Mouse (Mus musculus): Measurements from ENCODE around the gene Arhgap15. TPM values are rescaled to one million over a fixed set of nuclear protein-coding genes. Genes with fewer than 3 reads are reported as not detected.
"Not testable (repeated sequence)": the region's sequence is repeated elsewhere in the genome, so short reads cannot be mapped to it uniquely, and the experiment has no call there.

Arhgap15 gene
- 0.30 and 0.49 TPM in 2 replicates for polyA plus RNA-seq (2016; fragmentation: Nextera tagmentation; extraction: Ambion mirVana)

DNA sequence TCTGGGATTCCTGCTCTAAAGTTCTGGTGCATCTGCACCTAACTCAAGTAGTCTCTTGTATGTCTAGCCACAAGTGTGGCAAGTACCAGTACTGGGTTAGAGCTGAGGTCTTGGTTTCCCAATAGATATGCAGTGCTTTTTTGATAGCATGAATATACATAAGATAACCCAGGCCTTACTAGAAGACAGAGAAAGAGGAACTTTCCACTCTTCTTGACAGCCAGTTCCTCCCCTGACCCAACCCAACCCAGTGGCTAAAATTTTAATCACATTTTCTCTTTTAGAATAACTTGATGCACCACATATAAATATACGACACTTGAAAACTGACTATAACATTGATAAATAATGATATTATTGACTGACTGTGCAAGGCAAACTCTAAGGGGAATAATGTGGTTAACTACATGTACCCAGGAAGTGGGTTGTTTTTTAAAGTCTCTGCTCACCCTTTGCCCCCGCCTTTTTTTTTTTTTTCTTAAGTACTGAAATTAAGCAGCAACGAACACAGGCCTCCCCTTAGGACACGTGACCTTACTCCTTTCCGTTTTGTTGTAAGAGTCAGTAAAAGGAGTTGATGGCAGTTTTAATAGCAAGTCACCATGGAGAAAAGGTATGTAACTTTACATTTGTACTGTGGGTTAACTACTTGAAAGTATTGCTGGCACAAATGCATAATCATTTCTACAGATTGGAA lies at the start of gene Arhgap15:
Gene Arhgap15, plus strand, starts transcription at position 538 of the 697 bp plus-strand sequence.
- Histone ChIP-seq H3K27ac (no peak within 1 kb of the TSS), H3K9me3 (no peaks in the 10 kb centered on the region), H3K27me3 (ENCODE audit: poor library complexity, severe bottlenecking) (no peaks in the 10 kb centered on the region), H3K4me3 (no peak within 1 kb of the TSS), H3K4me1 (no peaks in the 10 kb centered on the region), H3K36me3 (replicated peaks) (no peaks in the 10 kb centered on the region)
- WGBS = 85% methylated on average over 5 of the region's 5 CpGs
- DNase-seq (ENCODE audit: extremely low spot score, low spot score) = no peak

DNA sequence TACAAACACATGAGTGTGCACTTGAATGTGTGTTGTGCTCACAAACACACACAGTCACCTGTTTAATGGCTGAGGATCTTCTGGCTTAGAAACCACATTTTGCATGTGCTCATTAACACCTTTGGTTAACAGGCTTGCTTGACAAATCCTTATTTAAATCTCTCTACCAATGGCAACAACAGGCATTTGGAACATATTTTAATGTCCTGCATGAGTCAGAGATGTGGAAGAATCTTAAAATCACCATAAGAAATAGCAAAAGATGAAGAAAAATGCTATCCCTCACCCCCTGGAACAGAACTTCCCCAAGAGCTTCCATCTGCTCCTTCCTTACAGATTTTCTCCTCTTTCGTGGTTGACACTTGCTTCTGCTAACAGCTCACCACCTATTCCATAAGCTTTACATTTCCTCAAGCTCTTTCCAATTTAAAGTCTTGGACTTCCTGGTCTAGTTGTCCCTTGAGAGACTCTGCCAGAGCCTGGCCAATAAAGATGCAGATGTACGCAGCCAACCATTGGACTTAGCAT lies 35.9 kb upstream of the Arhgap15 start:
- Histone ChIP-seq H3K27me3 (ENCODE audit: poor library complexity, severe bottlenecking) (no peaks in the 10 kb centered on the region), H3K4me1 (no peaks in the 10 kb centered on the region), H3K27ac (no peak overlapping the region), H3K36me3 (replicated peaks) (no peaks in the 10 kb centered on the region), H3K4me3 (no peak overlapping the region), H3K9me3 (no peaks in the 10 kb centered on the region)
- 85% methylated on average over 2 of the region's 2 CpGs for WGBS
- no peak for DNase-seq (ENCODE audit: extremely low spot score, low spot score)

DNA sequence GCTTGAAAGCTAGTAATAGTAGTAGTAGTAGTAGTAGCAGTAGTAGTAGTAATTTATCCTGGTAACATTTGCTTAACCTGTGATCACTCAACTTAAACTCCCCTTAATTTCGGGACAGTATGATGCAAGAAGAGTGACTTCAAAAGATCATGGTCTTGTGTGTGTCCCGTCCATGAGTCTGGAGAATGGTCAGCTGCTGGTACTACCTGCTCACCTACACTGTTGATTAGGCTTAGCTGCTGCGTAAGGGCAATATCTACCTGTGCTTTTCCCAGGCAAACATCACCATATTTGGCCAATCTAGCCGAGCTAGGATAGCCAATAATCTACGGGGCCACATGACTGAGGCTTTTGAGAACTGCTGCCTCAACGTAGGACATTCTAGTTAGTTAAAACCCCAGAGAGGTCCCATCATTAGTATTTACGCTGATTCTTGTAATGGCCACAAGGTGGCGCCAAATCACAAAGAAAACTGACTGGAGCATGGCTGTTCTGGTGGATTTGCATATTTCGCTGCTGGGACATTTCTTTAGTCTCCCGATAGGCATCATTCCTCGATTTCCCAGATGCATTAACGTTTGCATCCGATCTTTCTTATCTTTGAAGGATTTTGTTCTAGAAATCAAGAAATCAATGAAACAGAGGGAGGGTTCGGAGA lies 26.0 kb upstream of the Arhgap15 start:
- Histone ChIP-seq H3K9me3 (no peaks in the 10 kb centered on the region), H3K36me3 (replicated peaks) (no peaks in the 10 kb centered on the region), H3K27me3 (ENCODE audit: poor library complexity, severe bottlenecking) (peaks cover 11% of the 10 kb centered on the region; the same call in 1 of the 2 replicates), H3K27ac (peak overlapping the region; percentile 62; the same call in 1 of the 2 replicates), H3K4me3 (peak overlapping the region; percentile 33), H3K4me1 (peaks cover 10% of the 10 kb centered on the region)
- peak; percentile 71 for DNase-seq (ENCODE audit: extremely low spot score, low spot score)
- WGBS = 20% methylated on average over 14 of the region's 14 CpGs

DNA sequence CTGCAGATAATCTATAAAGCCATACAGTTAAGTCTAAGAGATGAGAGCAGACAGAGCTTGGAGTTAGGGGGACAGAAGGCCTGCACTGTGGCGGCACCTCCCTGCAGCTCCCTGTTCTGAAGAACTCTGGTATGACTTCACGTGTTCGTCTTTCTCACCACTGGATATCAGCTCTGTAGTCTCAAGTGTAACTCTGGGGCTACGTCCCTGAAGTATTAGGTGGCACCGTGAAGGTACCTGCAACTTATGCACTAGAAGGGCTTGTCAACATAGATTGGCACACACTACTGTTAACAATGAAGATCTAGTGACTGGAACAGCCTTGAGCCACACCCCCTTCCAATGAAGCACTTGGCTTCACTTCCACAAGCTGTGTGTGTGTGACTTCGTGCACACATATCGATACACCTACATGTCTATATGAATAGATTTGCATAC lies 25.5 kb upstream of the Arhgap15 start:
- H3K9me3 ChIP-seq = no peaks in the 10 kb centered on the region
- no peak for DNase-seq (ENCODE audit: extremely low spot score, low spot score)
- WGBS = 66% methylated on average over 7 of the region's 7 CpGs
- peak overlapping the region; percentile 62; the same call in 1 of the 2 replicates for H3K27ac ChIP-seq
- peaks cover 10% of the 10 kb centered on the region for H3K4me1 ChIP-seq
- no peaks in the 10 kb centered on the region for H3K36me3 ChIP-seq (replicated peaks)
- H3K27me3 ChIP-seq (ENCODE audit: poor library complexity, severe bottlenecking) = peaks cover 11% of the 10 kb centered on the region; the same call in 1 of the 2 replicates
- peak overlapping the region; percentile 33 for H3K4me3 ChIP-seq

DNA sequence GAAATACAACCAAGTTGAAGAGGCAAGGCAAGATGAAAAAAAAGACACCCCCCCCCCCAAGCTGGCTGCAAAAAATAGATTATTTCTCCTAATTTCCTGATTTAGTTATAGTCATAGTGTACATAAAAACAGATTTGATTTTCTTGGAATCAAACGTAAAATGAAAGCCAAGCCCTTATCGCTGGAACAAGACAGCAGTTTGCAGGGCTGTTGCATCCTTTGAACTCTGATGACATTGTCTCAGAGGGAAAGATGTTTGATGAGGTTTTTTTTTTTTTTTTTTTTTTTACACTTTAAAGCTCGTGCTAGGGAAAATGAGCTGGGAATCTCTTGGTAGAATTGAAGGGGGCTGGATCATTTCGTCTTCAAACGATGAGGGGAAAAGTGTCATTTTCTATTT lies 21.4 kb upstream of the Arhgap15 start:
- Histone ChIP-seq H3K27ac (no peak overlapping the region), H3K9me3 (no peaks in the 10 kb centered on the region), H3K36me3 (replicated peaks) (no peaks in the 10 kb centered on the region), H3K4me1 (peaks cover 10% of the 10 kb centered on the region), H3K27me3 (ENCODE audit: poor library complexity, severe bottlenecking) (peaks cover 11% of the 10 kb centered on the region; the same call in 1 of the 2 replicates), H3K4me3 (no peak overlapping the region)
- no peak for DNase-seq (ENCODE audit: extremely low spot score, low spot score)
- 82% methylated on average over 5 of the region's 5 CpGs for WGBS

DNA sequence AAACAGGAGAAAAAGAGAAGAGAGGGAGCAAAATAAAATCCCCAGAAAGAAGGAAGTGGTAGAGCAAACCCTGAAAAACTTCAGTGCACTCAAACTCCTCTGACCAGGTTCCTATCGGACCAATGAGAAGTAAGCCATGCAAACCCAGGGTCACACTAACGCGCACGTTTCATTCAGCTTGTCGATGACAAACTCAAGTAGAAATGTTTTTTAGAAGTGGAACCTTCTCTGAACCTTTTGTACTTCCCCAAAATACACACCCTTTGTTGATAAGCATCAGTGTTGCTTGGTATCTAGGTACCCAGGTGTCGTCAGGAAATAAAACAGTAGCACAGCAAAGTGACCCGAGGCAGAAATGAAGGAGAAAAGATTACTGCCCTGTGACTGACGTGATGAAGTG lies 20.9 kb upstream of the Arhgap15 start:
- Histone ChIP-seq H3K36me3 (replicated peaks) (no peaks in the 10 kb centered on the region), H3K27me3 (ENCODE audit: poor library complexity, severe bottlenecking) (peaks cover 11% of the 10 kb centered on the region; the same call in 1 of the 2 replicates), H3K9me3 (no peaks in the 10 kb centered on the region), H3K4me3 (no peak overlapping the region), H3K27ac (no peak overlapping the region), H3K4me1 (peaks cover 10% of the 10 kb centered on the region)
- DNase-seq (ENCODE audit: extremely low spot score, low spot score) = no peak
- 85% methylated on average over 8 of the region's 8 CpGs for WGBS

DNA sequence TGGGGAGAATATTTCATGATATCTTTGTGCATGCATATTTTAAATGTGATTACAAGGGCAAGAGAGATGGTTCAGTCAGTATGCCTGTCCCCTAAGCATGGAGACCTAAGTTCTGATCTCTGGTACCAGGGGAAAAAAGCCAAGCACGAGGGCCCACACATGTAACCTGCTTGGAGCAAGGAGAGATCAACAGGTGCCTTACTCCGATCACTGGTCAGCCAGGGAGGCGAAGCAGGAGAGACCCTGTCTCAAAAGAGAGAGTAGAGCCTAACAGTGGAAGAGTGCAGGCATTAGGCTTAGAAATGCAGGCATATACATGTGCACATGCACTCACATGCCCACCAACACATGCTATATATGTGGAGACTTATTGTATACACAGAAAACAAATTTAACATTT lies 19.8 kb upstream of the Arhgap15 start:
- H3K27ac ChIP-seq = no peak overlapping the region
- H3K4me3 ChIP-seq = no peak overlapping the region
- H3K4me1 ChIP-seq = peaks cover 5% of the 10 kb centered on the region; the same call in 1 of the 2 replicates
- WGBS = 85% methylated on average over 3 of the region's 3 CpGs
- no peaks in the 10 kb centered on the region for H3K36me3 ChIP-seq (replicated peaks)
- DNase-seq (ENCODE audit: extremely low spot score, low spot score) = no peak
- no peaks in the 10 kb centered on the region for H3K9me3 ChIP-seq
- H3K27me3 ChIP-seq (ENCODE audit: poor library complexity, severe bottlenecking) = peaks cover 11% of the 10 kb centered on the region; the same call in 1 of the 2 replicates

DNA sequence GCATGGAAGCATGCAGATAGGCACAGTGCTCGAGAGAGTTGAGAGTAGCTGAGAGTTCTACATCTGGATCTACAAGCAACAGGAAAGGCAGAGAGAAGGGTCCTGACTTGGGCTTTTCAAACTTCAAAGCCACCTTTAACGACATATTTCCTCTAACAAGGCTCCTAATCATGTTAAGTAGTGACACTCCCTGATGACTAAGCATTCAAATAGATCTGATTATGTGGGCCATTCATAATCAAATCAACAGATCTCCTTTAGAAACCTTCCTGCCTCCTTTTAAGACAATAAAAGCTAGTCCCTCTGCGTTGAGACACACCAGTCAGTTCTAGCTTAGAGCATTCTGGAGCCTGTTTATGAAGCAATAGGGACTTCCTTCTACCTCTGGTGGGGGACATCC lies 16.2 kb upstream of the Arhgap15 start:
- no peak overlapping the region for H3K27ac ChIP-seq
- no peak for DNase-seq (ENCODE audit: extremely low spot score, low spot score)
- no peak overlapping the region for H3K4me3 ChIP-seq
- H3K4me1 ChIP-seq = no peaks in the 10 kb centered on the region
- WGBS = 45% methylated on average over 3 of the region's 3 CpGs
- H3K9me3 ChIP-seq = no peaks in the 10 kb centered on the region
- no peaks in the 10 kb centered on the region for H3K27me3 ChIP-seq (ENCODE audit: poor library complexity, severe bottlenecking)
- no peaks in the 10 kb centered on the region for H3K36me3 ChIP-seq (replicated peaks)

DNA sequence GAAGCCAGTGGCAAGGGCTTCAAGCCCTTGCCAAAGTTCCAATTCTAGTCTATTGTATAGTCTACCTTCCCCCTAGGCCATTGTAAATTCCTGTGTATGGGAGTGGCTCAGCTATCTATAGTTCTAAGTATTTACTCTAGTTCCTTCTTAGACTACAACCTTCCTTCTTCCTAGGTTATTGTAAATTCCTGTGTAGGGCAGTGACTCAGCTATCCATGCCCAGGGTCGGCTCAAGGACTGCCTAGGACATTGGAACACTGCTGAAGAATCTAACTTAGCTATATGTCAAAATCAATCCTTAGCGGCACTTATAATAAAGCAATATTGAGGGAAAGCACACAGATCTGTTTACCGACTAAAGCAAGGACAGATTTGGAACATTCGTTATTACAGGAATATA lies 13.6 kb upstream of the Arhgap15 start:
- WGBS = 96% methylated on average over 4 of the region's 4 CpGs
- DNase-seq (ENCODE audit: extremely low spot score, low spot score); H3K4me3 ChIP-seq; H3K27me3 ChIP-seq (ENCODE audit: poor library complexity, severe bottlenecking); H3K36me3 ChIP-seq (replicated peaks); H3K4me1 ChIP-seq; H3K9me3 ChIP-seq; H3K27ac ChIP-seq: not testable (repeated sequence)

DNA sequence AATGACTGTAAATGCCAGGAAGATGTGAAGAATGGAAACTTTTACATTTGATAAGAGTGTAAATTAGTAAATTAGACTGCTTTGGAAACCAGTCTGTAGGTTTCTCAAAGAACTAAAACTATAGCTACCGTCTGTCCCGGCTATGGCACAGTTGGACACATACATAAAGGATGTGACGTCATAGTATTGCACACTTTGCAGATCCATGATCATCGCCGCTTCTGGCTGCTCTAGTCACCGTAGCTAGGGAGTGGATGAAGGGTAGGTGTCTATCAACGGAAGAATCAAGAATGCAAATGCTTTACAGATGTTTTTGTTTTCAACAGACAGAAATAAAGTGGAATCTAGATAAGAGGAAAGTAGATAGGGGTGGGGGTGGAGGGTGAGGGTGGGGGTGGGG lies 11.1 kb upstream of the Arhgap15 start:
- no peaks in the 10 kb centered on the region for H3K4me1 ChIP-seq
- no peaks in the 10 kb centered on the region for H3K27me3 ChIP-seq (ENCODE audit: poor library complexity, severe bottlenecking)
- WGBS = 94% methylated on average over 7 of the region's 7 CpGs
- H3K36me3 ChIP-seq (replicated peaks) = no peaks in the 10 kb centered on the region
- no peak overlapping the region for H3K4me3 ChIP-seq
- H3K9me3 ChIP-seq = no peaks in the 10 kb centered on the region
- DNase-seq (ENCODE audit: extremely low spot score, low spot score) = no peak
- H3K27ac ChIP-seq = no peak overlapping the region

DNA sequence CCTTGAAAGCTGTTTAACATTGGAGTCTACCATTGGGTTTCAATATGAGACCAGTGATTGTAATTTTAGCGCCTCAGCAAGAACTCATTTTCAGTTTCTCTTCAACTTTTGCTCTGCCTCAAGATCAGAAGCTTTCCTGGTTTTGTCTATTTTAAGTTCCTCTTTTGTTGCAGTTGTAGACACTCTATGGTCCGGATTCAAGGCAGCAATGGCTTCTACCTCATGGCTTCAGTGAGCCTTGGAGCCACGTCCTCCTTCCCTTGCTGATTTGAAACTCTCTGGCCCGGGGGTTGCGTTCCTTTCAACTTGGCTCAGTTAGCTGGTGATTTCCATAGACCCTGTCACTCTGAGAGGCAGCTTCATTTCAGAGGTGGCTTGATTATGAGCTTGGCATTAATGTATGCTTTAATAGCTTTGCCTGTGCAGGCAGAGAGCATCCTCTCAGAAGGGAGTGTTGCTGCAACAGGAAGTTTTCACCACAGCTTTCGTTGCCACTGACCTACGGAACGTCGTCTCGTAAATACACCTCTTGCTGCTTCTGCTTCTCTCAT lies 10.0 kb upstream of the Arhgap15 start:
- Histone ChIP-seq H3K27me3 (ENCODE audit: poor library complexity, severe bottlenecking) (no peaks in the 10 kb centered on the region), H3K27ac (no peak overlapping the region), H3K36me3 (replicated peaks) (no peaks in the 10 kb centered on the region), H3K9me3 (no peaks in the 10 kb centered on the region), H3K4me3 (no peak overlapping the region), H3K4me1 (no peaks in the 10 kb centered on the region)
- WGBS = 90% methylated on average over 10 of the region's 10 CpGs
- DNase-seq (ENCODE audit: extremely low spot score, low spot score) = no peak

DNA sequence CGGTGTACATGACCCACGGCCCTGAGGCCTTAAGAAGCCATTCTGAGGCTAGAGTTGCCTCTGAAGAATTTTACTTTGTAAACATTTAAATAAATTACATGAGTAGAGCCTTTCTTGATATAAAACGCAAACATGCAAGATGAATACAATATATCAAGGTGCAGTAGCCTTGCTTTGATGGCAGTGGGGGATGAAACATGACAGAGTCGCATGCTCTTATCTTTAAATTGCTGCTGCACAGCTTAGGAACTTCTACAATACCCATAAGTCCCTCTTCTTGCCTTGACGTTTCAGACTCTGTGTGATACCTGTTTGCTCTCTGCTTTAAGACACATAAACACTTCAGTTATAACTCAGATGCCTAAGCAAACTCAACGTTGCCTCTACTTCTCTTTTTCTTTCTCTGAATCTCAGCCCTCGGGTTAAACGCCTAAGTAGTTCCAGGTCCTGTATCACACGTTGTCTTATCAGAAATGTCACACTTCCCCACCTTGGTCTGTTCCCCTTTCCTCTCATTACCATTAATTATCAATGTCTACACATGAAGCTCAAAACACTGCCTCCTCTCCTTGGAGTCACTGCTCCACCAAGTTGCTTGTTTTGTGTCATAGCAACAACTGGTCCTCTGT lies 9.3 kb upstream of the Arhgap15 start:
- Histone ChIP-seq H3K27me3 (ENCODE audit: poor library complexity, severe bottlenecking) (no peaks in the 10 kb centered on the region), H3K4me3 (no peak overlapping the region), H3K4me1 (no peaks in the 10 kb centered on the region), H3K27ac (no peak overlapping the region), H3K36me3 (replicated peaks) (no peaks in the 10 kb centered on the region), H3K9me3 (no peaks in the 10 kb centered on the region)
- WGBS = 88% methylated on average over 9 of the region's 9 CpGs
- DNase-seq (ENCODE audit: extremely low spot score, low spot score) = no peak
